Mouse (Mus musculus) ovary, postnatal 10 days (tissue): ENCODE results near the gene Naa16.

Experiments
- DNase-seq: peaks from one replicate; pipeline ENCODE4 v3.0.0; 2022; ENCODE audit warnings: low spot score

Gene Naa16

DNA sequence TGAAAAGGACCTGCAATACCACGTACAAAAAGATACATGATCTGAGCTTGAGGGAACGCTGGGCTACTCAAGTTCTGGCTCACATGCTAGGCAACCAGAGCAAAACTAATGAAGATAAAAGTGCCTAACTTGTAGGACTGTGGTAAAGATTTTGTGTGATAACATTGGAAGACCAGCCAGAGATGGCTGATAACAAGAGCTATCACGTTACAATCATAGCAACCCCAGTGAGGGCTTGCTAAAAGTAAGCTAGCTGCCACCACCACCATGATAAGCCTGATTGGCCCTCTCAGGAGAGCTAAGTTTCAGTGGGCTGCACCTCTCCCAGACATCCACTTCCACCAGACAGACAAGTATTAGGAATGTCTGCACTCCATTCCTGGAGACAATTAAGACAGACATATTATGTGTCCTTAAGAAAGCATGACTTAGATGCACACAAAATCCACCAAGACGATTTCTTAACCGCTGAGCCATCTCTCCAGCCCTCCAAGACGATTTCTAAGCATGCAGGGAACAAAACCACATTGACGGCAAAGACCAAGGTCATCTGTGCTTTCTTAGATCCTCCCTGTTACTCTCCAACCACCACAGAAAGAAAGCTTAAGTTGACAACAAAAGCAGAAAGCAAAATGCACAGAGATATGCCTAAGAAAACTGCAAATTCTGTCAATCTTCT, 92.1 kb downstream of the Naa16 start:
- no peak for DNase-seq

DNA sequence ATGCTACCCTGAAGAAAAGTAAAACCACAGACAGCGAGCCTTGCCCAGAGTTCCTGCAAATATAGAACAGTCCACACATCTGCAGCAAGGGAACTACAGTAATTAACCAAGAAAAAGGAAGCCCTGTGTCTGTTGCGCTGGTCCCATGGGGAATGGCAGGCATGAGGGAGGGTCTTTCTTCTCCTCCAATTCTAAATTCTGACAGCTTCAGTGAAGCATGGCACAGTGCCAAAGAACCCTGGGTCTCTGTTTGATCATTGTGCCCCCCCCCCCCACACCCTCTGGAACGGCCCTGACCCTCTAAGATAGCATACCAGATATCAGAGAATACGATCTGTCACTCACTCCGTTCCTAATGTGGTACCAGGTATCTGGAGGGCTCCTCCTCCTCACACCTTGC, 93.7 kb downstream of the Naa16 start:
- no peak for DNase-seq

DNA sequence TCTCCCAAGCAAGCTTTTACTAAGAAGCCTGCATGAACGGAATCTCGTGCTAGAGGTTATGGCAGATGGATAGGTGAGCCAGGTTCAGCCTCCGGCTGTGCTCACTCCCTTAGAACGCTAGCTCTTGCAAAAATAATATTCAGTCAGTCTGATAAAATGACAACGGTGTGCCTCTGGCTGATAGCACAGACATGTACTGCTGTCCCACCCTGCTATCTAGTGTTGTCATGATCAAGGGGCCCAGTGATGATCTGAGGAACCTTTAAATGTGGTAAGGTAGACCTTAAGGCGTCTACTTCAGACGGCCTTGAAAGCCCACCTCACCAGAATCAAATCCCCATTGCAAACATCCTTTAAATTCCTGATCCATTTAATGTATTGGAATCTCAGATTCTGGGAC, 94.4 kb downstream of the Naa16 start:
- DNase-seq: no peak

DNA sequence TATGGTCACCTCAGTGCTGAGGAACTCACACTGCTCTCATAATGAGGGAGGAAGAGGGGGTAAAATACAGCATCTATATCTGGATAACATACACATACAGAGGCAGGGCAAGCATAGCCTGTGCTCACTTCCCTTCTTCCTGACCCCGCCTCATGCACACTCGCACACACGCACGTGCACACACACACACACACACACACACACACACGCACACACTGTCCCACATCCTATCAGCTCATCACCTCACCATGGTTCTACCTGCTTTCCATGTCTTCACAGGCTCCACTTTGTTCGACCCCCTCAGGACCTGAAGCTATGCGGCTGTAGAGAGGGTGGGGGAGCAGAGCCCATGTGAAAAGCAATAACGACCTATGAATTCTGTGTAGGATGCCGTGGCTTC, 95.0 kb downstream of the Naa16 start:
- no peak for DNase-seq

DNA sequence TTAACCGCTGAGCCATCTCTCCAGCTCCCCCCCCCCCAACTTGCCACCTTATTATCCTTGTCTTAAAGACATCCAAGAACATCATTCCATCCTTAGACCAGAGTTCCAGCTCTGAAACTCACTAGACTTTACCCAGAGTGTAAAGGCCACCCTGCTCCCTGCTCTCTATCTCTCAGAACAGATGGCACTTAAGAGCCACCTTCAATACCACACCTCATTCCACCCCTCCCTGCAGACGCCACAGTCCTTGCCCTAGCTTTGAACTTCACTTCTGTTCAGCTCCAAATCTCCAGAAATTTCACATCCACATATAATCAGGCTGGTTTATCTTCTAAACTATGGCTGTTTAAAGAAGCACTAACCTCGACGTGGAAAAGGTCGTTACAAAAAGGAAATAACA, 95.6 kb downstream of the Naa16 start:
- no peak for DNase-seq

DNA sequence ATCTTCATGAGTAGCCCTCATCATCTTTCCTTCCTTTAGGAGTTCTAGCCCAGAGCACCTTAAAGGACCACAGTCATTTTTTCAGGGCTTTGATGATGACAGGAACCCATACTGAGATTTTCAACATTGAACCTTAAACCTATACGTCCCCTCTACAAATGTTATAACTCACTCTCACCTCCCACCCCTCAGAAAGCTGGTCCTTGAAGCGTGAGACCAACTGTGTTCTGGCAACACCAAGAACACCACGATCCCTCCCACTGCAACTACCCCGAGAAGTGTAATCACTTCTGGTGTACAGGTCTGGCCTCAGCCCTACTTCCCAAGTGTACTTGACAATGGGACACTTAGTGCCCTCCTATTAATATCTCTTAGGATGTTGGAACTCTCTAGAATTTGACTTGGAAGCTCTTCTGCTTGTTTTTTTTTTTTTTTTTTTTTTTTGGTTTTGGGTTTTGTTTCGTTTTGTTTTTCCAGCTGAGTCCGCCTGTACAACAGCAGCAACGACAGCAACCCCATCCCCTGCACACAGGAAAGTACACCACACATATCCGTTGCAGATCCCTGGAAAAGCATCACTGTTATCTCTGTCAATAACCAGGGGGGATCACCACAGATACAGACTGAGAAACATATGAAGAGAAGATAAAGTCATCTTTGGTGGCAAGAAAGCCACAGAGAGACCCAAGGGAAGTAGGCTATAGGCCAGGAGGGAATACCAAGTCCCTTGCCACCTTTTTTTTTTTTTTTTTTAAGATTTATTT, 96.3 kb downstream of the Naa16 start:
- no peak for DNase-seq

DNA sequence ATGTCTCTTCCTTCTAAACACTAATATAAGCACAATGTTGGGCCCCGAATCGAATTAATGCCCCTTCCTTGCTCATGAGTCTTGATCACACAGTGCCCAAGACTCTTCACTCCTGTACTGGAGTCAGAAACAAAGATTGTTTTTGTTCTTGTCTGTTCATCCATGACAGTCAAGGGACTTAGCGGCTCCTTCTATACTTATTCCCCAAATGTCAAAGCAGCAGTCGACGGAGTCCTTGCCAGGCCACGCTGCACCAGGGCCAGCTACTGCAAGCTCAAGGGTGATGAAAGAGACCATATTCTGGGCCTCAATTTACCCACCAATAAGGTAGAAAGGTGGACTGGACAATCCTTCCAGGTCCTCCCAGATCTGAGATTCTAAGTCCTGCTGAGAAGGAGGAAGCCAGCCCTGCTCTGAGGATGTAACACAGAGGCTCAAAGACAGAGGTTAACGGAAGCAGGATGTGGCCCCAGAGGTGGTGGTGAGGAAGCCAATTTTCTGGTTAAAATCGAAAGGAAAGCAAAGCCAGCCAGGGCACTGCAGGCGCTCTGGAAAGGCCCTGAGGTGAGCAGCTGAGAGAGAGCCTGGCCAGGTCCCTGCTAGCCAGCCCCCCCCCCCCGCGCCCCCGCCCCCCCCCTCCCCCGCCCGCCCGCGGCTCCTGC, 97.3 kb downstream of the Naa16 start:
- no peak for DNase-seq

DNA sequence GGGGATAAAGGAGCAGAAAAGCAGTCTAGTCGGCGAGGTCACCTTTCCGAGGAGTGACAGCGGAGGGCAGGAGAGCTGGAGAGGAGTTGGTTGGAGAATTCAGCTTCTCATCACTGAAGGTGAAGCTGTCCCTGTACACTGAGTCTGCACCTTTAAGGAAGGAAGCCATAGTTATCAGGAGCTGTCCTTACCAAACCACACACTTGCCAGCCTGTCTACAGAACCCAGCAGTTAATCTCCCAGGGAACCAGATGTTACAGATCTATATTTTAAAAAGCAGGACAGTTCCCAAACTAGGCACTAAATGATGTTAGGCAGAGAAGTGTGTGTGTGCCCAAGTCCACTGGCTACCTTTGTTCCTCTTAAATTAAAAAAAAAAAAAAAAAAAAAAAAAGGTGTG, 98.9 kb downstream of the Naa16 start:
- DNase-seq: no peak

DNA sequence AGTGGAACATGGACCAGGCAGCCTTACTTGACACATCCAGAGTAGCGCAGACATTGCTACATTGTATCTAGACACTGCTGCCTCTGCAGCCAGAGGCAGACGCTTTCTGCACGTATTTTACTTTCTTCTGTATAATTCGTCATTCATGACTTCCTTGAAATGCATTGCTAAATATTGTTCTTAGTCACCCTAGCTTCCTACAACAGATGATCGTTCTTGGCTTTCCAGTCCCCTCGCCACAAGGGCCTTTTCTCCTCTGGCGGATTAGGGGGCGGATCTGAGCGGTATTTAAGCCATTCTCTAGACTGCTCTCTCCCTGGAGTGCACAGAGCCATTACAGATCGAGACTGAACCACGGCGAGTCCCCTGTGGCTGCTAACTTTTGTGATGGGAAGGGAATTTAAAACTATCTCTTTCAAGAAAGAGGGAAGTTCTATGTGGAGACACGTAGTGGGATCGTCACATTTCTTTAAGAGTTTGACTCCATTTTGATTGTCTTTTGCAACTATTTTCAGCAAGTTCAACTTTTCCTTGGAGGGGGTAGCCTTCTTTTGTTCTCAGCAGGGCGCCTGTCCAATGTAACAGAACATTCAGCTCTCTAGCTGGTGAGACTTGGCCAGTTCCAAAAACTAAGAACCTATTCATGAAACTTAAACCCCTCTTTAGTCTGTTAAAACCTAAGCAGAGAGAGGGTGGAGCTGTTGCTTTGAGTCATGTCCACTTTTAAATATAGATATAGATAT, 99.7 kb downstream of the Naa16 start:
- DNase-seq: no peak

DNA sequence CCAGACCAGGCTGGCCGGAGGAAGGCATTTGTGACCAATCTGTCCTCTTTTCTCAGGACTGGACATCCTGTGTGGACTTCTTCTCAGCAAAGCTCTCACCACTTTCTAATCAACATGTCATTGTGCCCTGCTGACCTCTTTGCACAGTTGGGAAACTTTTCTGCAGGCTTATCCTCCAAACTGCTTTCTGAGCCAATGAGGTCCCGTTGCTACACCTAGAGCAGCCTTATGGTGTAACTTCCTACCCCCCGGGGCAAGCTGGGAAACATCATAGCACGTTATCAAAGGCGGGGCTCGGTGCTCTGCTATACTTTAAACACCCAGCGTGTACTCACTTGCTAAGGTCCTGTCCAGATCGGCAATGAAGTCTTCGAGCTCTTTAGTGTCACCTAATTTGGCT, 100.7 kb downstream of the Naa16 start:
- DNase-seq: no peak

DNA sequence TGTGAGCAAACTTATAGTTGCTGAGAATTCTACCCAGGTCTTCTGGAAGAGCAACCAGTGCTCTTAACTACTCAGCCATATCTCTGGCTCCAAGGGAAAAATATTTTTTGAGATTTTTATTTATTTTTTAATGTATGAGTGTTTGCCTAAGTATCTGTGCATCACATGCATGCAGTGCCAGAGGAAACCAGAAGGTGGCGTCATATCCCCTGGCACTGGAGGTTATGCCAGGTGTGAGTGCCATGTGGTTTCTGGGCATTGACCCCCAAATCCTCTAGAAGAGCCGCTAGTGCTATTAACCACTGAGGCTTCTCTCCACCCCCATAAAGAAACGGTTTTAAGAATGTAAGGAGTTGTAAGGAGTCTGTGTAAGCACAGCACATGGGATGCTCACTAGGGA, 102.3 kb downstream of the Naa16 start:
- DNase-seq: no peak

DNA sequence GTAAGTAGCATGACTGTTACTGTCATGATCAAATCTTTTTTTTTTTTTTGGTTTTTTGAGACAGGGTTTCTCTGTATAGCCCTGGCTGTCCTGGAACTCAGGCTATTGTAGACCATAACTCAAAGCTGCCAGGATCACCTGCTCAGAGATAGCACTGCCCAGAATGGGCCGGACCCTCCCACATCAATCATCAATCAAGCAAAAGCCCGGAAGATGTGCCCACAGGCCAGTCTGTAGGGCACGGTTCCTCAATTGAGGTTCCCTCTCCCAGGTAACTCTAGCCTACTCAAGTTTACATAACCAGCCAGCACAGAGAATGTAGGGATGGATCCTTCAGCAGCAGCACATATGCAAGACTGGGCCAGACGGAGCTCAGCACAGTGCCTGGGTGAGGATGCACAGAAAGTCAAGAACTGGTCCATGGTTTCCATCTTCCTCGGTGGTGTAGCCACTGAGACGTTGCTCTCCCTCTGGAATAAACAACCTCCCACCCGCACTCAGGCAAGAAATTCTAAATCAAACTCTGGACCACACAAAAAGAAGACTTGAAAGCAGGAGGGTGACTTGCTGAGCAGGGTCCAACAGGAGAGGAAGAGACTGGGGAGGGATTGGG, 103.2 kb downstream of the Naa16 start:
- DNase-seq: no peak

DNA sequence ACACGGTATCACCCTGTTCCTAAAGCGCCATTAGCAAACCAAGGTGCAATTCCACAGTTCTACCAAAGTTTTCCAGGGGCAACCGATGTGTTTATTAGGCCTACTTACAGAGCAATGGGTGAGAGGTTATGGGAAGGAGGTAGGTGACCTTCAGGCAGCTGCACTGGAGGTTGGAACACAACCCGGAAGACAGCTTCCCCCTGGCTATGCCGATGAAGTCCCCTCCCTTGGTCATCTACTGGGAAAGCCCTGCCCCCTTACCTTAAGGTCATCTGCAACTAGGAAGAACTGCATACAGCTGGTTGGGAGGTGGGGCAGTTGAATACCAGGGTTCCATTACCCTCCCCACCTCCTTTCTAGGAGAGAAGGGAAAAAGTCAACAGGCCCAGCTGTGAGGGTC, 105.0 kb downstream of the Naa16 start:
- DNase-seq: no peak

DNA sequence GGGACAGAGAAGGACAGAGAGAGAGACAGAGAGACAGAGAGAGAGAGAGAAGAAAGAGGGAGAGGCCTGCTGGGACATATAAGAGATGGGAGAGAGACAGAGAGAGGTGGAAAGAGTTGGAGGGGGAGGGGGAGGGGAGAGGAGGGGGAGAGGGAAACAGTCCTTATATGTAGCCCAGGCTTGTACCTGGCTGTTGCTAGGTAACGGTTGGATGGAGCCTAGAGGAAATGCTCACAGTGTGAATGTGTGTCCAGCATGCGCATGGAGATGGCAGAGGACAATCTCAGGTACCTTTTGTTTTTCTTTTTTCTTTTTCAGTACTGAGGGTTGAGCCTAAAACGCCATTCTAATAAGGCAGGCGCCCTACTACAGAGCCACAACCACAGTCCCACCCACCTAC, 106.0 kb downstream of the Naa16 start:
- DNase-seq: no peak

DNA sequence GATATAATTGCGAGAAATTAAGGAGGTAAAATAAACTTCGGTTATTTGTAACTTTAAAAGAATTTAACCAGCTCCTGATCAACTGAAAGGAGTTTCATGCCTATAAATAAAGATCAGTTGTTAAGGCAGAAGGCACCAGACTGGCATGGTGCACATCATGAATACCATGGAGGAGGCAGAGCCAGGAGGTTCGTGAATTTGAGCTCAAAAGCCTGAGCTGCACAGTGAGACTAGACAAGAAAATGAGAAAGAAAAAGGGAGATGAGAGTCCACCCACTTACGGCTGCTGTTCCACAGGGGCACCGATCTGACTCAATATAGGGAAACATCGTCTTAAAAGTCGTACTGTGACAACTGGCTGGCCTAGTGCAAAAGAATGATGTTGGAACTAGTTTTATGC, 106.6 kb downstream of the Naa16 start:
- no peak for DNase-seq

DNA sequence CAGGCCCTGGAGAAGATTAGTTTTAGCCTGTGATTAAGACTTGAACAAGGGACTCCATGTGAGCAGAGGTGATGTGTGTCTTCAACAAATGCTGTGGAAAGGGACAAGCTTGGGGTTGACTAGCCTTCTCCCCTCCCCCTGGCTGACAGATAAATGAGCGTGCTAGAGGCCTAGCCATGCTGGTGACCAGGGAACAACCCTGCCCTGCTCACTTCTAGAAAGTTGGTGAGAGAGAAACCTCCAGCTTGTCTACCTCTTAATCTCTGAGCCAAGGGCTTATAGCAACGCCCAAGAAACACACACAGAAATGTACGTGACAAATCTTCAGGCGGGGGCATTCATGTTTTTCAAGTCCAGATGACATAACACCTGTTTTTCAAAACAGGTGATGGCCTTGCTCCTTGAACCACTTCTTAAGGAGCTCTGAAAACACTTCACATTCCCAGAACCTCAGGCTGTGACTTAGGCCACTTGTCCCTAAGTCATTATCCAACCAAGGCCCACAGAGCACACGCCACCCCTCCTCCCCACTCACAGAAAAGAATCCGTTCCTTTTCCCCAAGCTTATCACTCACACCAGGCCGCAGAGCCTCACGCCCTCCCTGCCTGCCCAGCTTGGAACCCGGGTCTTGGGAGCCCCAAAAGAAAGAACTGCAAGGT, 108.6 kb downstream of the Naa16 start:
- DNase-seq: no peak

DNA sequence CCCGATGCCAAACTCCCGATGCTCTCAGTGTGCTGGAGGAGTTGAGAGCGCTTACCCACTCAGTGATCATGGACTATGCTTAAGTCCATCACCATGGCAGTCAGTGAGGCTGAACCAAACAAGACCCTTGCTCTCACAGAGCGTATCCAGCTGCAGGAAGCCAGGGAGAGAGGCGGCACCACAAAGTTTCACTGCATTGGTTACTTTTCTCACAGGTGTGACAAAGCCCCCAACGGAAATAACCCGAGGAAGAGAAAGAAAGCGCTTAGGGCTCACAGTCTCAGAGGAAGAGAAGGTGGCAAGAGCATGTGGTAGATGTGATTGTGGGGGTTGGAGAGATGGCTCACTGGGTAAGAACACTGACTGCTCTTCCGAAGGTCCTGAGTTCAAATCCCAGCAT, 110.1 kb downstream of the Naa16 start:
- DNase-seq: no peak

DNA sequence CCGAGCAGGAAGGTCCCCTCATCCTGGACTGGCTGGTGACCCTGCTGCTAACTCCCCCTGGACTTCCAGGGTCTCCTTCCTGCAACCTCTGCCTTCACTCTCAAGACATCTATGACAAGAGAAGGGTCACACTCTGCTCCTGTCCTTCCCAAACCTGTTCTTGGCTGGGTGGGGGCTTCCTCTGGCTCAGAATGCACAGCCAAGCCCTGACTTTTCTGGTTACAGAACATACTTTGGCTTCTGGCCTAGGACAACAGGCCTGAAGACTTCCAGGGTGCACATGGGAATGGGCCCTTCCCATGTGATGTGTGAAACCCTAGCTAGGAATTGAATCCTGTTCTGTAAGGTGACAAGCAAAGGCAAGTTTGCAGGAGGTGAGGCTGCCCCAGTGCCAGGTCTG, 111.1 kb downstream of the Naa16 start:
- no peak for DNase-seq

DNA sequence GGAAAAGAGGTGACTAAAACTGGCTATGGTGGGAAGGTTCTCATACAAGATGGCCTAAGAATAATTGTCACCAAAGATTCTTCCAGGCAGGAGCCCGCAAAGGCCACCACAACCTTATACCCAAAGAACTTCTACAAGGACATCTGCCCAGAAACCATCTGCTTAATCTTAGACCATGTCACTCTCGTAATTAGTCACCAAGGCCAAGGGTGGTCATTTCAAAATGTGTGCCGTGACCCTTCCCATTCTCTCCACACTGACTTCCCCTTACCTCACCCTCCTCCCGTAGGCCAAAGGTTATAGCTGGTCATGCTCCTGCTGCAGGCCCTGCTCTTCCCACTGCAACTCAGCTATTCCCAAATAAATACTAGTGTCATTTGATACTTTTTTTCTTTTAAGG, 111.7 kb downstream of the Naa16 start:
- DNase-seq: no peak

DNA sequence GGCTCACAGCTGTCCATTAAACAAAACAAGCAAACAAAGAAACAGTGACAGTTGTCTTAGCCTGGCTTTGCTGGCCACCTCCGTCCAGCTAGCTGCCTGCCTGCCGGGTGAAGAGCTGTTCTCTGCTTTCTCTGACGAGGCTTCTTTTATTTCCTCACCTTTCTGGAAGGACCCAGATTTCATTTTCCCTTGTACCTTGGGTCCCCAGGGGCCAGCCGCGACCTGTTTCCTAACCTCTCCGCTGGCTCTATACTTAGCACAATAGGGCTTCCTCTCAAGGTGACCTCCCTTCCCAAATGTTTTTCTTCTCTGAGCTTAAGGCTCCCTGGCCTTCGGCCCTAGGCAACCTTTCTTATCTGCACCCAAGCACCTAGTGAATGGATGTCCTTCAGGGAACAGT, 112.7 kb downstream of the Naa16 start:
- DNase-seq: no peak

DNA sequence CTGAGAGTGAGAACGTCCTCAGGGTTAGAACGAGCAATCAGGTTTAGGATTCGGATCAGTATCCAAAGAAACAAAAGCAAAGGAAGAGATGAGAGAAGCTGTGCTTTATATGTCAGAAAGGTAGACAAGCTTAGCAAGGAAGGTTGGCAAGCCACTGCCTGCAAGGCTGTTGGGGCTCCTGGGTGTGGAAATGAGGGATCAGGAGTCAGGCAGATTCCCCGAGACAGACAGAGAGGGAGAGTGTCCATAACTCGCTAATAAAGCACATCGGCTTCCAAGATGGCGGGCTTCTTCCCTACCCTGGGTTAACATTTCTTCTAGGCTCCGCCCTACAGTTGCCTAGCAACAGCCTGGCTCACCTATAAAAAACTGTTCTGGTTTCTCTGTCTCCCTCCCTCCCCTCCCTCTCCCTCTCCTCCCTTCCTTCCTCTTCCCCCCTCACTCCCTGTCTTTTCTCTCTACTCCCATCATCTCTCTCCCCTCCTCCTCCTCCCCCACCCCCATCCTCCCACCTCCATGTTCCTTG, 114.6 kb downstream of the Naa16 start:
- DNase-seq: no peak

DNA sequence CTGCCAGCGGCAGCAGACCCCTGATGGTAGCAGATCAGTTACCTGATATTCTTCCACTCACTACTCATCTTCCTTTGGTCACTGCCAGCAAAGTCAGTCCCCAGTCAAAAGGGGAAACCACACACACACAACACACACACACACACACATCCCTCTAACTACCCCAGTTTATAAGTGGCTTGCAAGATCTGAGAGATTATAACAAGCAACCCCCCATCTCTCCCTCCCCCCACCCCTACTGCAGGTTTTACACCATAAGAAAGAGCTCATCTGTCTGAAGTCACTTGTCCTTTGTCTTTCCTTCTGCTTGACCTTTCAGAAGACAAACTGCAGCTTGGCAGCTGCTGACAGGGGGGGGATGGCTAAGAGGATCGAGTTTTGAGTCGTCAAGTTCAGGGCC, 115.1 kb downstream of the Naa16 start:
- DNase-seq: no peak
